Mouse (Mus musculus): ENCODE measurements around the gene Slc12a1. TPM values are rescaled to one million over a fixed set of nuclear protein-coding genes. Genes with fewer than 3 reads are reported as not detected.
"Not testable (repeated sequence)": the region's sequence is repeated elsewhere in the genome, so short reads cannot be mapped to it uniquely, and the experiment has no call there.

The Slc12a1 gene
- under 1 TPM; 0.12 to 0.18 TPM for total RNA-seq (2021)
- long read RNA-seq = 0 reads

DNA sequence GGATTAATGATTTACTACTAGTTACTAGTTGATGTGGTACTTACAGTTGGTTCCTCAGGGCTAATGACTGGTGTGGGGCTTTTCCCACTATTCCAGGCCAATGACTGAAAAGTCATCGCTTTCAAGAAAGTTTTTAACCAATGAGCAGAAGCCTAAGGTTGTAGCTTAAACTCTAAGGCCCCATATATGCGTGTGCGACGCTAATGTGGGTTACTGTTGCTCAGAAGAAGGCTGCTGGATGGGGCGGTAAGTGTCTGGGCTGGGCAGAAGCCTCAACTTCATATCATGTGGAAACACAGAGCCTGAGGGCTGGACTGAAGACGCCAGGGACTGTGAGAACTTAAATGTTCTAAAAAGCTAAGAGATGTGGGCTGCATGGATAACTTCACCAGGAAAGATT is at the start of gene Slc12a1:
Gene Slc12a1, plus strand, starts transcription at position 118 of the 400 bp plus-strand sequence.
- no peak for DNase-seq (ENCODE audit: low spot score in 2 of 2)

DNA sequence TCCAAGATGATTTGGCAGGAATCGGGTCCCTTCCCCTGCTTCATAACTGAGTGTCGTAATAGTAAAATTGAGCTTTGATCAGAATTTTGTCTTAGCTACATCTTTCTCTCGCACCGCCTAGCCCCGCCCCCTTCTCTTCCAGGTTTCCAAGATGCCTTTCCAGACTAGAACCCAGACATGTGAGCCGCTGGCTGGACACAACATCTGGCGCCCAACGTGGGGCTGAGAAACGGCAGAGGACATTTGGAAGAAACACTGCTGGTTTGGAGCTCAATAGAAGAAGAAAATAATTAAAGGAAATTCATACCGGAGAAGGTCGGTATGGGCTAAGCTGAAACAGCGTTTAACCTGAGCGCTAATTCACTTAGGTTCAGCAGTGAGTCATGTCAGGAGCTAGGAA is 47.8 kb upstream of the Slc12a1 start:
- DNase-seq (ENCODE audit: low spot score in 2 of 2) = not testable (repeated sequence)

DNA sequence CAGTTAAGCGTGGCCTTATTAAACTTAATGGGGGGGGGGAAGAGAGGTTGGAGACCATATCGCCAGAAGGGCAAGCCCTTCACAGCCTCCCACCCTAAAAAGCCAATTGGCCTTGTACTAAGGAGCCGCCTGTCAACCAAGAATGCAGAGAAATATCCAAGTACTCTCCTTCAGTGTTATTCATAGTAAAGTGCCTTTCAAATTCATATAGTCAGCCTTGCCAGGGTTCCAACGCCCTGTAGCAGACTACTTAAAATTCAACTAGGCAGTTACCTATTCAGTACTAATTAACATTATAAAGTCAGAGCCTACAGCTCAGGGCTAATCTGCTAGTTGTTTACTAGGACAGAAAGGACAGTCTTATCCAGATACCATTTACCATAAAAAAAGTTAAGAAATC is 45.8 kb upstream of the Slc12a1 start:
- not testable (repeated sequence) for DNase-seq (ENCODE audit: low spot score in 2 of 2)

DNA sequence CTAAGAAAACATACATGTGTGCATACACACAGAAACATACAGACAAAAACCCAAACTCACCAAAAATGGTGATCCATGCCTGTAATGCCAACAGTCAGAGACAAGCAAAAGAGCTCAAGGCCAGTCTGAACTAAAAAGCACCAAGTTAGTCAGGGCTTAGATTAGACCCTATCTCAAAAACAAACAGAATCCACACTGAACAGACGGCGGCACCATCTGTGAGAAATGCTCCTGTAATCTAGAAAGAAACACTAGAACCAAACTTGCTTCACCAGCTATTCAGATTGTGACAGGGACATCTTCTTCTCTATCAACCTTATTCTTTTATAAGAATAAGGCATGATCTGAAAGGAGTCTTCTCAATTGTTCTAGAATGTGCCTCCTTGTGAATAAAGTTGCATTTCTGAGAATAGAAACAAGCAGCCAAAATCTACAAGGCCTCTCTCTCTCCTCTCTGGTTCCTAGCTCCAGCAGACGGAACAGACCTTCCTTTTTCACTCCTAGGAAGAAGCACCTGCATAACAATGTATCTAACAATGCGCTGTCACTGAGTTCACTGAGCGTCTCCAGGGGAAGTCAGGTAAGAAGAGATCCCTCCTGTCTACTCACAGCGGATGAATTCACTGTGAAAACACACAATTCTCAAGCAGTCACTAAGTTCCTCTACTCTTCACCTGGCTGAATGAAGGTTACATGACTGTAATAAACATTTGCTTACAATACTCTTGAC is 32.8 kb upstream of the Slc12a1 start:
- peak; percentile 61 to 91 for DNase-seq (ENCODE audit: low spot score in 2 of 2)

- no peak for DNase-seq (ENCODE audit: low spot score in 2 of 2)
Measured at GRCm38 (mm10) chr2:125122288-125122623, 30.0 kb upstream of the Slc12a1 start.

GRCm38 (mm10) chr2:125122624-125123476 is 29.5 kb upstream of the Slc12a1 start:
- DNase-seq (ENCODE audit: low spot score in 2 of 2) = peak; percentile 43 to 56

GRCm38 (mm10) chr2:125123477-125123852 is 28.8 kb upstream of the Slc12a1 start, which contains the start of gene Myef2:
Gene Myef2, minus strand, starts transcription at chr2:125123661.
- peak; percentile 62 to 76 for DNase-seq (ENCODE audit: low spot score in 2 of 2)

- DNase-seq (ENCODE audit: low spot score in 2 of 2) = peak in 1 of 2 experiments; percentile 27
Measured at GRCm38 (mm10) chr2:125125824-125126223, 26.5 kb upstream of the Slc12a1 start.

GRCm38 (mm10) chr2:125126792-125127191 is 25.5 kb upstream of the Slc12a1 start:
- DNase-seq (ENCODE audit: low spot score in 2 of 2) = no peak

DNA sequence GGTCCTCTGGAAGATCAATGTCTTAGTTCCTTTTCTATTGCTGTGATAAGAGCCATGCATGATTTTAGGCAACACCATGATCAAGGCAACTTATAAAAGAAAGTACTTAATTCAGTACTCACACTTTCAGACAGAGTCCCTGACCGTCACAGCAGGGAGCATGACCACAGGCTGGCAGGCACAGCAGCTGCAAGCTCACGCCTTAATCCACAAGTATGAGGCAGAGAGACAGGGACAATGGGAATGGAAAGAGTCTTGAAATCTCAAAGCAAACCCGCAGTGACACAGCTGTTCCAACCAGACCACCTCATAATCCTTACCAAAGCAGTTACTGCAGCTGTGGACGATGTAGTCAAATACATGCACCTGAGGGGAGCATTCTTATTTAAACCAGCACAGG is 18.2 kb upstream of the Slc12a1 start:
- no peak for DNase-seq (ENCODE audit: low spot score in 2 of 2)

DNA sequence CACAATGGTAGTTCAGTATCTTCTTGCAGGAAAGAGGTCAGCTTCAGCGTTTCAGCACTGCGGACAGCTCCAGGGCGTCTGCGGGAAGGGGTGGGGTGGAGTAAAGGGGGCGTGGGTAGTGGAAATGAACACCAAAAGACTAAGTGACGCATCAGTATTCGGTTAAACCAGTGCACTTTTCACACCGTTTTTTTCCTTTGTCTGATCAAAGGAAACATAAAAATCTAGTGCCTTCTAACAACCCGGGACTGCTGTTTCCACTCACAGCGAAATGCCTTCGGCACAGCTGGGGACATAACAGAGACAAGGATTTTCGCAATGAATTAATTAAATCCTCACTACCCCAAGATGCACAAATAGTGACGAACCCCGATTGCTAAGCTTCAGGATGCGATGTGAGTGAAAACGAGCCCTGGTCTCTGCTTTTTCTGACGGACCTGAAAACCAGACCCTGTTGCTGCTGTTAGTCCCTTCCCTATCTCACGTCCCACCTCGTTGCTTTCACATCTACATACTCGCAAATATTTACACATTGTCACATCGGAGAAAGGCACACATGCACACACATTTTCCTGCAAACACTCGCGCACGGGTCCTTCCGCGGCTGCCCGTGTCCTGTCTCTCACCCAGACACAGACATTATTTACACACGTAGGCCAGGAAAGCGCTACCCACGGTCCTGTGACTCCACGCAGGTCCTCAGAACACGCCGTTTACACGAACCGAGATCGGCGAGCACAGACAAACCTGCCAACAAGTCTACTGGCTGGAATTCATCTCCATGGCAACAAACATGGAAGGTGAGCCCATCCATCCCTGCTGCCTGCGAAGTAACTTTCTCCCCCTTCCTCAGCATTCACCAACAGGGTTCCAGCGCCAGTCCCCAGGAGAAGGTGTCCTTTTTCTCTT is 16.1 kb upstream of the Slc12a1 start, which contains the start of gene Ctxn2:
Gene Ctxn2, plus strand, starts transcription at position 790 of the 909 bp plus-strand sequence.
- peak; percentile 48 to 73 for DNase-seq (ENCODE audit: low spot score in 2 of 2)

- DNase-seq (ENCODE audit: low spot score in 2 of 2) = no peak
Measured at GRCm38 (mm10) chr2:125136846-125137245, 15.5 kb upstream of the Slc12a1 start.

GRCm38 (mm10) chr2:125142336-125142735 is 10.0 kb upstream of the Slc12a1 start:
- no peak for DNase-seq (ENCODE audit: low spot score in 2 of 2)

DNA sequence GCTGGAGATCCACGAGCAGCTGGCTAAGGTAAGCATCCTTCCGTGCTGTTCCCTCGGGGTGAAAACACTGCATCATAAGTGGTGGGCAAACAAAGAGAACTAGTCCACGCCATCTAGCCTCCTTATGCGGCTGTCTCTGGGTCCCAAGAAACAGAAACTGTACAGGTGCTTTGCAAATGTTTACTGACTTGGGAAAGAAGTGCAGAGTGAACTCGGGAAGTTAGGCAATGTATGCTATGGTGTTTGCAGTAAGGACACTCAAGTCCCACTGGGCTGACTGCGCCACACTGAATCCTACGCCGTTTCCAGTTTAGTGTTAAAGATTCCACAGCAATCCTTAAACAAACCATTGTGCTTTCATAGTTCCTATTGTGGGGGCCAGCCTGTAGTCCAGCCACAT is 2.0 kb downstream of the Slc12a1 start:
- DNase-seq (ENCODE audit: low spot score in 2 of 2) = no peak

- DNase-seq (ENCODE audit: low spot score in 2 of 2) = no peak
Measured at GRCm38 (mm10) chr2:125155504-125155903, 3.2 kb downstream of the Slc12a1 start.

- no peak for DNase-seq (ENCODE audit: low spot score in 2 of 2)
Measured at GRCm38 (mm10) chr2:125162012-125162470, 9.7 kb downstream of the Slc12a1 start.

DNA sequence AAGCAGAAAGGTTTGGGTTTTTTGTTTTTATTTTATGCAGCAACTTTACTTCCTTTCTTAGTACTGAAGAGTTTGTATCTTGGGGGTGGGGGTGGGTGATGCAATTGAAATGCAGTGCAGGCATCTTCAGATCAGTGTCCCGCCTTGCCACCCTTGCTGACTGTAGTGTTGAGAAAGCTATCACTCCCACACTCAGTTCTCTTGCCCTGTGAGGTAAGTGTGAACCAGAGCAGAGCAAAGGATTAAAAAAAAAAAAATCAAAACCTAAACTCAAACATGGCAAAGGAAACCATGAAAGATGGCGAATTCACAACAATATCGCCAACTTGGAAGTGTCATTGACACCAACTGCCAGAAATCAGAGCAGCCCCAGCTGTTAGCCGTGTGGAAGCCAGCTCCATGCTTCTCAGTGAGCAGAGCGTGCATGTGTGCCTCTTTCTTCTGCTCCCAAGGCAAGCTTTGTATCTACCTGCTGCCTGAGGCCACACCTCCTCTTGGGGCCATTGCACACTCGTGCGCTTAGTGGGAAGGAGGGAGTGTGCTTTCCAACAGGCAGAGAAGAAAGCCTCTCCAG is 26.0 kb downstream of the Slc12a1 start:
- DNase-seq (ENCODE audit: low spot score in 2 of 2) = peak; percentile 5 to 54

DNA sequence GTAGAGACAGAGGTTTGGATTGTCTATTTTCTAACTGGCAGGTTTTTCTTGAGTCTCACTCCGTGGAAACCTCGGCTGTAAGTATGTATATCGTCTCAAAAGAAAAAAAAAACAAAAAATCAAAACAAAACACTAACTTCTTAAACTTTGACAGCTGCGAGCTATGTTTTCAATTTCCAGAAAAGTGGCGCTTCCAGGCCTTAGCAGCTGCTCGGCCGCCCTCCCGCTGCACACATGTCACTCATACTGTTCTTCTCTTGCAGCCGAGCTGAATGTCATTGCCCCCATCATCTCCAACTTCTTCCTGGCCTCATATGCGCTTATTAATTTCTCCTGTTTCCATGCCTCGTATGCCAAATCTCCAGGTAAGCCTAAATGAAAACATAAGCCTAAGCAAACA is 35.6 kb downstream of the Slc12a1 start:
- no peak for DNase-seq (ENCODE audit: low spot score in 2 of 2)

GRCm38 (mm10) chr2:125189197-125189596 is 36.9 kb downstream of the Slc12a1 start:
- DNase-seq (ENCODE audit: low spot score in 2 of 2) = peak; percentile 27 to 83

DNA sequence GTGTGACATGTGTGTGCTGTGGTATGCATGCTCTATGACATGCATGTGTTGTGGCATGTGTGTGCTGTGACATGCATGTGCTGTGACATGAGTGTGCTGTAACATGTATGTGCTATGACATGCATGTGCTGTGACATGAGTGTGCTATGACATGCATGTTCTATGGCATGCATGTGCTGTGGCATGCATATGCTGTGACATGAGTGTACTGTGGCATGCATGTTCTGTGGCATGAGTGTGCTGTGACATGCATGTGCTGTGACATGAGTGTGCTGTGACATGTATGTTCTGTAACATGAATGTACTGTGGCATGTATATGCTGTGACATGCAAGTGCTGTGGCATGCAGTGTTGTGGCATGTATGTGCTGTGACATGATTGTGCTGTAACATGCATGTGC is 40.6 kb downstream of the Slc12a1 start:
- DNase-seq (ENCODE audit: low spot score in 2 of 2) = no peak

- peak; percentile 19 to 48 for DNase-seq (ENCODE audit: low spot score in 2 of 2)
Measured at GRCm38 (mm10) chr2:125196771-125197170, 44.5 kb downstream of the Slc12a1 start.

Measured in layer of hippocampus, adult 18-20 months (tissue).